Mouse (Mus musculus) cerebellum, adult 8-10 months (tissue): Measurements from ENCODE around the gene Edaradd.
"Not testable (repeated sequence)": the region's sequence is repeated elsewhere in the genome, so short reads cannot be mapped to it uniquely, and the experiment has no call there.

Experiments used
- DNase-seq: peaks from one replicate; pipeline ENCODE4 v3.0.0; 2022

The Edaradd gene

GRCm38 (mm10) chr13:12511189-12511965 is 8.9 kb downstream of the Edaradd start:
- no peak for DNase-seq

GRCm38 (mm10) chr13:12510032-12510431 is 10.2 kb downstream of the Edaradd start:
- no peak for DNase-seq

- no peak for DNase-seq
These were observed 12.8 kb downstream of the Edaradd start for GRCm38 (mm10) chr13:12507426-12507825.

- DNase-seq = no peak
These were observed 14.9 kb downstream of the Edaradd start for GRCm38 (mm10) chr13:12505359-12505758.

GRCm38 (mm10) chr13:12503238-12503751 is 16.9 kb downstream of the Edaradd start:
- DNase-seq = no peak

GRCm38 (mm10) chr13:12502665-12503237 is 17.5 kb downstream of the Edaradd start:
- no peak for DNase-seq

GRCm38 (mm10) chr13:12499107-12499506 is 21.1 kb downstream of the Edaradd start:
- no peak for DNase-seq

- DNase-seq = no peak
These were observed 22.4 kb downstream of the Edaradd start for GRCm38 (mm10) chr13:12497809-12498208.

- DNase-seq = no peak
These were observed 25.5 kb downstream of the Edaradd start for GRCm38 (mm10) chr13:12494750-12495149.

- DNase-seq = no peak
These were observed 27.7 kb downstream of the Edaradd start for GRCm38 (mm10) chr13:12492515-12492914.

GRCm38 (mm10) chr13:12485640-12486039 is 34.6 kb downstream of the Edaradd start:
- no peak for DNase-seq

GRCm38 (mm10) chr13:12485197-12485596 is 35.0 kb downstream of the Edaradd start:
- no peak for DNase-seq

- DNase-seq = no peak
These were observed 40.4 kb downstream of the Edaradd start for GRCm38 (mm10) chr13:12479802-12480201.

- DNase-seq = no peak
These were observed 41.9 kb downstream of the Edaradd start for GRCm38 (mm10) chr13:12478301-12478700.

GRCm38 (mm10) chr13:12476886-12477285 is 43.4 kb downstream of the Edaradd start:
- DNase-seq = no peak

- no peak for DNase-seq
These were observed 45.0 kb downstream of the Edaradd start for GRCm38 (mm10) chr13:12475239-12475638.

GRCm38 (mm10) chr13:12473724-12474378 is 46.4 kb downstream of the Edaradd start:
- peak; percentile 63 for DNase-seq

- no peak for DNase-seq
These were observed 51.8 kb downstream of the Edaradd start for GRCm38 (mm10) chr13:12468488-12468887.

- DNase-seq = no peak
These were observed 55.4 kb downstream of the Edaradd start, which contains the start of gene Lgals8 for GRCm38 (mm10) chr13:12464844-12465243. TSS of gene Lgals8 (minus strand) at chr13:12464944.

GRCm38 (mm10) chr13:12464159-12464558 is 56.1 kb downstream of the Edaradd start:
- DNase-seq = not testable (repeated sequence)

GRCm38 (mm10) chr13:12462623-12463022 is 57.6 kb downstream of the Edaradd start:
- no peak for DNase-seq

GRCm38 (mm10) chr13:12461730-12462119 is 58.5 kb downstream of the Edaradd start:
- no peak for DNase-seq

- peak; percentile 91 for DNase-seq
These were observed 59.1 kb downstream of the Edaradd start for GRCm38 (mm10) chr13:12460881-12461729.
